Mouse (Mus musculus) ovary, postnatal 36 days (tissue): Measurements from ENCODE around the gene Fam208b.

ENCODE experiments used
- DNase-seq: peaks from one replicate; pipeline ENCODE4 v3.0.0; 2022; ENCODE audit warnings: low spot score, mixed read lengths

The Fam208b gene

DNA sequence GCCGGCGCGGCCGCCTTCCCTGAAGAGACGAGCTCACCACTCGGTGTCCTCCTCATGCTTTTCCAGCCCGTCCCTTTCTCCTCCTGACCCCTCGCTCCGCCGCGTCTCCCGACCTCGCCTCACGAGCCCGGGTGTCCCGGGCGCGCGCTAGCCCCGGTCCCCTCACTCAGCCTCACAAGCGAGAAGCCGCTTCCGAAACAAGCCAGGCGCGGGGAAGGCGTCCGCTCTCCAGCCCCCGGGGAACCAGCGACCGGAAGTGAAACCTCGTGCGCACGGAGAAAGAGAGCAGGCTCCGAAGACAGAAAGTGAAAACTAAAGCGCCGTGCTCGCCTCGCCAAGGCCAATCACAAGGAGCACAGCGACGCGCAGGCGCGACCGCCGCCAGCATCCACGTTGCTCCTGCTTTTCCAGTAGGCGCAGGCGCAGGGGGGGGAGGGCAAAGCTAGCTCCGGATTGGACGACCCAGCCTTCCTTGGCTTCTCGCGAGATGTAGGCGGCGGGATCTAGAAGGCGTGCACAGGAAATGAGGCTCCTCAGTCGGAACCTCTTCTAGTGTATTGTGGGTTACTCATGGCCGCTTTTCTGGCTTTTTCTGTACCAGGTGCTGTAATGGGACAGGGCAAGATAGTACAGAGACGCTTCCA lies at the start of gene Fam208b:
Fam208b (minus strand) TSS at position 314 of the 644 bp plus-strand sequence.
- DNase-seq = peak; percentile 96

DNA sequence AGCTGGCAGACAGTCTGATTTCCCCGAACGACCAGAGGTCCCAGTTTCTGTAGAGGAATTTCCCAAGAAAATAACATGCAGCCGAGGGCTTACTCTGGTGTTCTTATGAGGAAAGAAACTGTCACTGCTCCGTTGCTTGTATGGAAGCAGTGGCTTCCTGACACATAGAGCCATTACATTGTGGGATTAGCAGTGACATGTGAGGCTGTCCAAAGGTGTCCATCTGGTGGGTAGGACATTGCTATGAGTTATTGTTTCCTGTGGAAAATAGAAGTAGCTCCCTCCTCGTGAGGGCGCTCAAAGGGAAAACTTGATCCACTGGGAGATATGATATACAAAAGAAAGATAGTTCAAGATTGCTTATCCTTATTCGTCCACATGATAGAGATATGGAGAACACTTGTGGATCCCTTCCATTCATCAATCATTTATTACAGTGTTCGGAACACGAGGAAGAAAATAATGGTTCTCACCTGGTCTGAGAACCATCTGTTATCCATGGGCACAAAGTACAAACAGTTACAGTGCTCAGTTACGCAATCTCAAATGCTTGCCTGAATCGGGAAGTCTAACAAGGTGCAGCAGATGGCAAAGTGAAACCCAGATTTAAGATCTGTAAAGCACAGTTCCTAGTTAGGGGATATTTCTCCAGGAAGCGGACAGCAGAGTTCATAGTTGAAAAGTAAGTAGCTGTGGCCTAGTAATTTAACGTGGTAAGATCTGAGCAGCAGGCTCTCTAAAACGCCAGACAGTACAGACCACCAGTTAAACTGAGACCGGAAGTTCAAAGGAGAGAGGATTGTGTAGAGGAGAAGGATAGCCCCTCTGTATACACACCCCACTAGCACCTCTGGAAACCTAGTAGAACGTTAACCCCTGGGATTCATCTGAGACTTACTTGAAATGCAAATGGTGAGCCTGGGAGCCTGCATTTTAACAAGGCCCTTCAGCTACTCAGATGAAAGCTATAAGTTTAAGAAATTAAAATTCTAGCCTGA lies 48.6 kb upstream of the Fam208b start:
- DNase-seq = no peak

GRCm38 (mm10) chr13:3654432-3654831 lies 43.5 kb upstream of the Fam208b start:
- DNase-seq = no peak

GRCm38 (mm10) chr13:3650569-3650968 lies 39.7 kb upstream of the Fam208b start:
- no peak for DNase-seq

- no peak for DNase-seq
Observed at GRCm38 (mm10) chr13:3646566-3646965, 35.7 kb upstream of the Fam208b start.

- DNase-seq = no peak
Observed at GRCm38 (mm10) chr13:3645919-3646318, 35.0 kb upstream of the Fam208b start.

DNA sequence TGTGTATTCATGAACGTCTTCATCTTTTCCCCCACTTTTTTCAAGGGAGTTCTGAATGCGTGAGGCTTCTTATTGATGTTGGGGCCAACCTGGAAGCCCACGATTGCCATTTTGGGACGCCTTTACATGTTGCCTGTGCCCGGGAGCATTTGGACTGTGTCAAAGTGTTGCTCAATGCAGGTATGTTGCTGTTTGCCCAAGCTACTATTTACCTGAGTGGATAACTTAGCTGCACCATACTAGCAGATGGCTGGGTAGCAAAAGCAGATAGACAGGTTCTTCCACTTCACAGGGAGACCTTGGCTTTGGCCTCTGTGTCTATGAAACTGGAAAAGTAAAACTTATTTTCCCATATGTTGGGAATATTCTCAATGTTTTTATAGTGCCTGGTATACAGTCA lies 34.0 kb upstream of the Fam208b start:
- DNase-seq = no peak

DNA sequence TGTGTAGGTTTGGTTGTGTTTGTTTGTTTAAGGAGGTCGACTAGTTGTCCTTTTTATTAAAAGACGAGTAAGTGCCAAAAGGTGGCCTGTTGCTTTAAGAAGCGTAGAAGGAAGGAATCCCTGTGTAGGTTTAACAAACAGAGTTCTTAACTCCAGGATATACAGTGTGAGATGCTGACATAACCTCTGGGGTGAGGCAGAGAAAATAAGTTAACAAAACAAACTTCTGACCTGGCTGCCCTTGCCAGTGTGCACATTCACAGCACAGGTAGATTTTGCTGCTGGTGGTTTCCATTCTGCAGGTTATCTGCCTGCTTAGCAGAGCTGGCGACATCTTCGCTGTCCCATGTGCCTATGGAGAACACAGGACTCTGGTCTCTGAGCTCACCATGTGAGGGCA lies 31.6 kb upstream of the Fam208b start:
- no peak for DNase-seq

DNA sequence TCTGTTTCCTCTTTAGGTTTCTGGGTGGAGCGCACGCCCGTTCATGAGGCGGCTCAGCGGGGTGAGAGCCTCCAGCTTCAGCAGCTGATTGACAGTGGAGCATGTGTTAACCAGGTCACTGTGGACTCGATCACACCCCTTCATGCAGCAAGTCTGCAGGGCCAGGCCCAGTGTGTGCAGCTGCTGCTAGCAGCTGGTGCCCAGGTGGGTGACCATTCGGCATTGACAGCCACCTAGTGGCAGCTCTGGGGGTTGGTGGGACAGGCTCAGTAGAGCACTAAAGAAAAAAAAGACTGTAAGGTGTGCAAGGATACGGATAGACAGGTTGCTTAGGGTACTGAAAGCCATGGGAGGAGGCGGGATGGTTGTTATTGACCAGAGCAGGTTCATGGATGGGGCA lies 31.1 kb upstream of the Fam208b start:
- DNase-seq = peak; percentile 11

GRCm38 (mm10) chr13:3636797-3637196 lies 25.9 kb upstream of the Fam208b start:
- peak; percentile 15 for DNase-seq

DNA sequence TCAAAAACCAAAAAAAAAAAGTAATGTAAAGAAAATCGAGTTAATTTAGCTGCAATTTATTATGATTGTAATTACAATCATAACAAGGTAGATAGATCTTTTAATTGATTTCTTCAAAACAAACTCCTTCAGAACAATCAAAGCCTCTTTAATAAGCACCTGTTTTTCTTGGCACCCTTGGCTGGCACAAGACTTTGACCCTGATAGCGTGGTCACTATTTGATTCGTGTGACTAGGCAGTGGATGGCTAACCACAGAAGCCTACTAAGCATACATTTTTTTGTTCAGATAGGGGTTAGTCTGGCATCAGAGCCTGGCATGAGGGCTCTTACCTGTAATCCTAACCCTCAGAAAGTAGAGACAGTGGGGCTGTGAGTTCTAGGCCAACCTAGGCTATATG lies 24.2 kb upstream of the Fam208b start:
- no peak for DNase-seq

DNA sequence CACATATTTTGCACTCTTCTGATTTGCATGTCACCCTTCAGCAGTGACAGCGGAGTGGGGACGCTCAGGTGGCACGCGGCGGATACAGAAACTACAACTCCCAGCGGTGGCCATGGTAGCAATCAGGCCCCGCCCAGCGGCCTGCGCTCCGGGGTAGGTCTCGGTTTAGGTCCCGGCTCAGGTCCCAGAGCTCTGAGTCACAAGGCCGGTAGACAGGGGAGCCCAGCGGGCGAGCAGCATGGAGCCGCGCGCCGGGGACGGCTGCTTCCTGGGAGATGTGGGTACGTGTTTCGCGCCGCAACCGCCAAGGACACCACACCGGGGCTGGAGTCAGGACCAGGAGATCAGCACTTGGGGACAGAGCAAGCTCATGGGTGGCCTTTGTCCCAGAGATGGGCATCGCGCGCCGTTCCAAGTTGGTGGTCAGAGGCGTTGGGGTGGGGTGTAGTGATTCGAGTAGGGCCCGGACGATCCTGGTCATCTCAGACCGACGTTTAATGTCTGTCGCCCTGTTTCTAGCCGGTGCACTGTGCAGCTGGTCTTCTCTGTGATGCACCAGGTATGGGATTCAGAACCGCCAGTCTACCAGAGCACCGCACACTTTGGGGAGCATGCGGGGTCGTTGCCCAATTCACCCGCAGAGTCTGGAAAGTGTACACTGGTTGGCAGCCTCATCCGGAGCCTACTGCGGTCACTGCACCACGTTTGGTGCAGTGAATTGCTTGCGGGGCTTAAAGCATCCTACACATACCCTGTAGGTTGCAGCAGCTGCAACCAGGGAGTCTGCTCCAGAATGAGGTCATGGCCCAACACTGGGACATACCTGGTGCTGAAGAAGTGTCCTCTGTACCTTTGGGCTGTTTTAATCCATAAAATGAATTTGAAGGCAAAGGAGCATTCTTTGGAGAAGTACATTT lies 23.2 kb upstream of the Fam208b start, which contains the start of gene Asb13:
Asb13 (plus strand) TSS at position 138 of the 917 bp plus-strand sequence.
- DNase-seq = peak; percentile 83

DNA sequence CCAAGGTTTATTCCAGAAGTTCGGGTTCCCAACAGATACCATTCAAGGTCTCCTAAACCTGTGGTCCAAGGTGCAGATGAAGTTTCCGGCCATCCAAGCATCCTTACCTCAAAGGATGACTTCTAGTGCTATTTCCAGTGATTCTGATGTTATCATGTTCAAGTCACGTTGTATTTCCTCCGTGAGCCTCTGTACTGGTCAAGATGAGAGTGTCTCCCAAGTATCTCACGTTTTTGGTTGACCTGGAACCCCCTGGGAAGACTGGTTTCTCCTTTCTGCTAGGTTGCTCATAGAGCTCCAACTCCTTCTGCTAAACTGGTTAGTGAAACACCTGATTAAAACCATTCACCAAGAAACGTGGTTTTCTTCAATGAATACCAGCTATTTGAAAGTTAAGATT lies 22.2 kb upstream of the Fam208b start:
- no peak for DNase-seq

DNA sequence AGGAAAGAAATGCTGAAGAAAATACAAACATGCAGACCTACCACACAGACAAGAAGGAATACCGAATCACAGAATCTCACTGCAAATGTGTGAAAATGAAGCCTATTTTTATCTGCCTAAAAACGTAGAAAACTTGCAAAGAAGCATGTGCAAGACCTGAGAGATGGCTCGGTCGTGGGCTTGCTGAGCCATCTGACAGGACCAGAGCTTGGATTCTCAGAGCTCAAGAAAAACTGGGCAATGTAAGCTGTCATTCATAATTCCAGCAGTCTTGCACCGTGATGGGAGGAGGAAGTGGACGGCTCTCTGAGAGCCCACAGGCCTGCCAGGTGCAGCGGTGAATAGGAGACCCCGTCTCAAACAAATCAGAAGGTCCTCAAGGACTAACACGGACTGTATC lies 21.6 kb upstream of the Fam208b start:
- DNase-seq = no peak

GRCm38 (mm10) chr13:3628102-3628501 lies 17.2 kb upstream of the Fam208b start:
- no peak for DNase-seq

DNA sequence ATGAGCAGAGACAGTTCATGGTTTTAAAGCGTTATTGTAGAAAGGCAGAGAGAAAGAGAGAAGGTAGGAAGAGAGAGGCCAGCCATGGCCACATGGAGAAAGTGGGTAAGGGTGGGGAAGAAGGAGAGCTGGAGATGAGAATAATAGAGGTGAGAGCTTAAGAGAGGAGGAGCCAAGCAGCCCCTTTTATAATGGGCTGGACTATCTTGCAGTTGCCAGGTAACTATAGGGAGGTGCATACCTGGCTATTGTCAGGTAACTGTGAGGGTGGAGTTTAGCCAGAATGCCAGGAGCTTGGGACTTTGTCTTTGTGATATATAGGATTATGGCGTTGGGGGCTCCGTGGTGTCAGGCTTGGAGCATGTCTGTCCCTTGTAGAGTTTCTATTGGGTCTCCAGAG lies 16.2 kb upstream of the Fam208b start:
- DNase-seq = no peak

- no peak for DNase-seq
Observed at GRCm38 (mm10) chr13:3610118-3610794, 652 bp downstream of the Fam208b start.

DNA sequence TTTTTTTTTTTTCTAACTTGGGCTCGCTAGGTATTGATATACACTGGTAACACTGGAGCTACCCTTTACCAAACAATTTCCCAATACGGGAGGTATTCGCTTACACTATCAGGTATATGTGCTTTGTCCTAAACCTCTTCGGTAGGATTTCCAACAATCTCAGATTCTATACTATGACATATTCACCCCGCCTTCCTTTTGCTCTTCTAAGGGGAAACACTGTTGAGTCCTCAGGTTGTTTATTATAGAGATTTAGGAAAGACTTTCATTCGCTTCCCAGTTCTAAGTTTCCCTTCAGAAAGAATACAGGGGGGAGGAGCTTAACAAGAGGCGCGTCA lies 1.2 kb downstream of the Fam208b start:
- DNase-seq = no peak

GRCm38 (mm10) chr13:3596232-3596631 lies 14.7 kb downstream of the Fam208b start:
- DNase-seq = no peak

- DNase-seq = no peak
Observed at GRCm38 (mm10) chr13:3594311-3594710, 16.6 kb downstream of the Fam208b start.

- no peak for DNase-seq
Observed at GRCm38 (mm10) chr13:3590789-3591188, 20.1 kb downstream of the Fam208b start.

- no peak for DNase-seq
Observed at GRCm38 (mm10) chr13:3563953-3564352, 47.0 kb downstream of the Fam208b start.
